Mouse (Mus musculus) small intestine, adult 2 months (tissue): ENCODE measurements around the gene Drd1. TPM values are rescaled to one million over a fixed set of nuclear protein-coding genes. Genes with fewer than 3 reads are reported as not detected.

Experiments used
- H3K27ac ChIP-seq: fragments of 200-500 bp; 2 replicates; pipeline ENCODE4 v1.5.1; 2012; ENCODE audit warnings: low read depth, low read length, control low read depth, inconsistent platforms; ENCODE audit not compliant: insufficient read depth
- H3K27me3 ChIP-seq: fragments of 200-500 bp; 2 replicates; pipeline ENCODE4 v1.6.1; 2012; ENCODE audit warnings: mild to moderate bottlenecking, moderate library complexity, low read length, inconsistent platforms; ENCODE audit not compliant: control insufficient read depth, insufficient read depth
- H3K36me3 ChIP-seq: fragments of 200-500 bp; 2 replicates; pipeline ENCODE4 v1.6.1; 2012; ENCODE audit warnings: mild to moderate bottlenecking, low read length, control low read depth, inconsistent platforms; ENCODE audit not compliant: control insufficient read depth, insufficient read depth
- H3K4me1 ChIP-seq: fragments of 200-500 bp; 2 replicates; pipeline ENCODE4 v1.6.1; 2012; ENCODE audit warnings: low read length, inconsistent platforms, mixed read lengths; ENCODE audit not compliant: control insufficient read depth, insufficient read depth, insufficient read length
- H3K4me3 ChIP-seq: fragments of 200-500 bp; 2 replicates; pipeline ENCODE4 v1.5.1; 2012; ENCODE audit warnings: low read depth, mild to moderate bottlenecking, control low read depth, inconsistent platforms, low read length, moderate library complexity
- CTCF ChIP-seq: fragments of 200-500 bp; IDR thresholded peaks from 2 replicates; pipeline ENCODE4 v1.5.1; 2012; ENCODE audit warnings: low read depth, mild to moderate bottlenecking, control low read depth, inconsistent platforms, low read length, moderate library complexity, mixed read lengths; ENCODE audit not compliant: insufficient replicate concordance, insufficient read length; ENCODE audit errors: extremely low read depth
- POLR2A ChIP-seq: fragments of 200-500 bp; IDR thresholded peaks from 2 replicates; pipeline ENCODE4 v1.6.1; 2012; ENCODE audit warnings: low read depth, mild to moderate bottlenecking, control low read depth, inconsistent platforms, low read length, moderate library complexity
- WGBS: fragments of 180-500 bp; shearing (Covaris S2); methylation state at CpG from one replicate; pipeline ENCODE4 v1.1.7; 2018; 5-methylcytosine and 5-hydroxymethylcytosine counted together
- polyA plus RNA-seq: library from polyadenylated mRNA; depleted of rRNA; stranded (reverse); fragments of >200 nt; gene quantifications from 2 replicates; pipeline ENCODE4 v1.2.3, GENCODE M21; 2012

Drd1 gene
- polyA plus RNA-seq, 1 experiment = not detected

DNA sequence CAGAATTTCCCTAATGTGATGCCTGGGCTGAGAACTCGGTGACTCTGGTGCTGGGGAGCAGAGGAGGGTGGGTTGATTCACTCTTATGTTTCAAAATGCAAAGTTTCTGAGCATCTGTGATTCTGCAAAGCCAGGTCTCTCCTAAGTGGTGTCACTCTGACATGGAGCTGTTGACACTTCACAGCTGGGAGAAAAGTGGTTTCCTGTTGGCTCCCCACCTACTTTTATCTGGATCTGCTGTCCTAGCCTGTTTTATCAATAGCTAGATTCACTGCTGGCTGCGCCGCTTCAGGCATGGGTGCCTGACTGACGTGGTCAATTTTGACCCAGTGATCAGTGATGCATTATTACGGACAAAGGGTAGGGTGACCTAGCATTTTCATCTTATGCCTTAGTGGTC, 27.4 kb upstream of the Drd1 start:
- Histone ChIP-seq H3K27me3 (no peaks in the 10 kb centered on the region), H3K4me1 (peaks cover 20% of the 10 kb centered on the region), H3K4me3 (no peak overlapping the region), H3K27ac (no peak overlapping the region), H3K36me3 (peaks cover 26% of the 10 kb centered on the region)
- TF ChIP-seq POLR2A (no peak), CTCF (no peak)
- 66% methylated on average over 5 of the region's 5 CpGs for WGBS

GRCm38 (mm10) chr13:54080785-54081184, 25.3 kb upstream of the Drd1 start:
- Histone ChIP-seq H3K36me3 (peaks cover 12% of the 10 kb centered on the region), H3K27ac (peak overlapping the region; percentile 92; the same call in 1 of the 2 replicates), H3K4me1 (peaks cover 36% of the 10 kb centered on the region), H3K27me3 (no peaks in the 10 kb centered on the region), H3K4me3 (no peak overlapping the region)
- WGBS = 77% methylated on average over 1 of the region's 1 CpGs
- TF ChIP-seq POLR2A (no peak), CTCF (no peak)

GRCm38 (mm10) chr13:54079782-54080759, 24.6 kb upstream of the Drd1 start:
- 46% methylated on average over 12 of the region's 12 CpGs for WGBS
- Histone ChIP-seq H3K27ac (peak overlapping the region; percentile 92), H3K4me3 (no peak overlapping the region)

DNA sequence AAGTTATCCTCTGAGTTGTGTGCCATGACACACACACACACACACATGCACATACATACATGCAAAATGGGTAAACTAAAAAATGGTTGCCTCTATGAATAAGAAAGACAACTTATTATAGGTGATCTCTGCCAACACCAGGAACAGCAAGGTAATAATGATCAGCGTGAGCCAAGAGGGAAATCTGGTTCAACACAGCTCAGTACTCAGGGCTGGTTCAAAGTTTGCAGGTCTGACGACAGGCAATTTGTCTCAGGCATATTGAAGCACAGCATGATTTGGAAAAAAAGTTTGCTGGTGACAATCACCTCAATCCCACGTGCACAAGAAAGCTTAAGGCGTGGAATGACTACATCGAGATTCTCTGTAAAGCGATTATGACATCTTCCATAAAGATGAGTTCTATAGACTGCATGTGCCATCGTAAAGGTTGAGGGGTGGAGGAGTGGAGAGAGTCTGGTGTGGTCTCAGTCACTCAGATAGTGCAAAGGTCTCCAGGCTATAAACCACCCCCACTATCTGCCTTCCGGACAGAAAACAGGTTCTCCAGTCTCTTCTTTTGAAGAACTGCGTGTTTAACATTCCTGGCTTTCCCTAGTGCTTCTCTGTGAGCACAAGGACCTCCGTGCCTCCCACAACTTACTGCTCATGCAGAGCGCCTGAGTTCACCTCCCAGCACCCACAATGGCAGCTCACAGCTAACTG, 22.1 kb upstream of the Drd1 start:
- 31% methylated on average over 11 of the region's 11 CpGs for WGBS
- Histone ChIP-seq H3K36me3 (peaks cover 9% of the 10 kb centered on the region), H3K27me3 (no peaks in the 10 kb centered on the region), H3K4me3 (peak overlapping the region; percentile 12; the same call in 1 of the 2 replicates), H3K27ac (peak overlapping the region; percentile 90), H3K4me1 (peaks cover 44% of the 10 kb centered on the region)
- TF ChIP-seq POLR2A (no peak), CTCF (no peak)

More at GRCm38 (mm10) chr13:54079782-54080759, 24.6 kb upstream of the Drd1 start:
- H3K36me3 ChIP-seq = peaks cover 9% of the 10 kb centered on the region
- H3K27me3 ChIP-seq = no peaks in the 10 kb centered on the region
- TF ChIP-seq POLR2A (no peak), CTCF (no peak)
- peaks cover 39% of the 10 kb centered on the region for H3K4me1 ChIP-seq

DNA sequence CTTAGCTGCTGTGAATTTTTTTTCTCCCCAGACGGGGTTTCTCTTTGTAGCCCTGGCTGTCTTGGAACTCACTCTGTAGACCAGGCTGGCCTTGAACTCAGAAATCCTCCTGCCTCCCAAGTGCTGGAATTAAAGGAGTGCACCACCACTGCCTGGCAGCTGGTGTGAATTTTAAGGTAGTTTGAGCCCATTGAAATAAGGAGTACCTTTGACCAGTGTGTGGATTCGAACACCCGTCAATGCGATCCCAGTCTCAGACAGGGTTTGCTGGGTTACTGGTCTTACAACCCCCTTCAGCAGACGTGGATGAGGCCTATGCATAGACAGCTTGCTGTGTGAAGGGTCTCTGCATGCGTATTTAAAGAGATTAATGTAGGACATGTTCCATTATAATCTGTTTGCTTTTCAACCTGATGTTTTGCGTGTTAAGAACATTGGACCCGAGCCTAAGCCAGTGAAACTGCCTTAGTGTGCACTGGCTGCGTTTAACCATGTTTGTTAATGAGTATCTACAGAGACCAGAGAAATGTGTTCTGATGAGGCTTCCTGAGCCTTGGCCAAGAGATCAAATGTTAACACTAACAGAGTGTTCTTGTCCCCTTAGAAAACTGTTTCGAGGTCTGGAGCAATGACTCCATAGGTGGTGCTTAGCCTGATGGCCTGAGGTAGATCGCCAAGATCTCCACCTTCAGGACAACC, 21.4 kb upstream of the Drd1 start:
- Histone ChIP-seq H3K4me3 (no peak overlapping the region), H3K27me3 (no peaks in the 10 kb centered on the region), H3K4me1 (peaks cover 44% of the 10 kb centered on the region), H3K36me3 (peaks cover 9% of the 10 kb centered on the region), H3K27ac (peak overlapping the region; percentile 90)
- no peak for TF ChIP-seq CTCF
- no peak for TF ChIP-seq POLR2A
- 41% methylated on average over 11 of the region's 11 CpGs for WGBS

DNA sequence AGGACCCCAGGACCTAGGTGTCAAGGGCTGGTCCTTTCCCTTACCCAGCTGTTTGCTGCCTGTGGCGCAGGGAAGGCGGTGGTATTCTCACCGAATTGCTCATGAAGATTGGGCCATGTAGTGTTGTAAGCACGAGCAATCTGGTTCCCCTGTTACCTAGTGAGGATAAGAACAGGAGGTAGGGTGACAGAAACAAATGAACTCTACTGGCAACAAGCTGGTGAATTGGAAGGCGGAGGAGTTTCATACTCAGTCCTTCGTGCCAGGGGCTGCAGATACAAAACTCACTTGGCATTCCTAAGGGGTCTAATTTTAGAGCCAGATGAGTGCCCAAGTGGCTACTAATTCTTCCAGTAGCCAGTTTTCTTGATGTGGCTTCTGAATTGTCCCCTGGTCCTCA, 20.5 kb upstream of the Drd1 start:
- 92% methylated on average over 6 of the region's 6 CpGs for WGBS
- H3K36me3 ChIP-seq = peaks cover 7% of the 10 kb centered on the region
- H3K27ac ChIP-seq = peak overlapping the region; percentile 90

More for the DNA sequence above, 20.5 kb upstream of the Drd1 start:
- H3K4me1 ChIP-seq = peaks cover 46% of the 10 kb centered on the region
- TF ChIP-seq CTCF (no peak), POLR2A (no peak)
- no peak overlapping the region for H3K4me3 ChIP-seq
- H3K27me3 ChIP-seq = no peaks in the 10 kb centered on the region
